Mouse (Mus musculus): ENCODE results near the gene Umad1. TPM values are rescaled to one million over a fixed set of nuclear protein-coding genes. Genes with fewer than 3 reads are reported as not detected.

The Umad1 gene
- total RNA-seq, 2 experiments from 2014 or later: 12.5 to 13.6 TPM

GRCm38 (mm10) chr6:8416802-8417569 lies 157.9 kb downstream of the Umad1 start:
- DNase-seq: no peak

GRCm38 (mm10) chr6:8419485-8420186 lies 160.5 kb downstream of the Umad1 start:
- peak in 1 of 2 experiments; percentile 33 for DNase-seq

GRCm38 (mm10) chr6:8420187-8420503 lies 161.1 kb downstream of the Umad1 start:
- no peak for DNase-seq

- no peak for DNase-seq
Measured at GRCm38 (mm10) chr6:8421421-8421820, 162.3 kb downstream of the Umad1 start.

- peak in 1 of 2 experiments; percentile 27 for DNase-seq
Measured at GRCm38 (mm10) chr6:8421959-8422581, 163.0 kb downstream of the Umad1 start.

GRCm38 (mm10) chr6:8423142-8423541 lies 164.1 kb downstream of the Umad1 start:
- no peak for DNase-seq

GRCm38 (mm10) chr6:8427692-8428091 lies 168.6 kb downstream of the Umad1 start:
- no peak for DNase-seq

- DNase-seq: no peak
Measured at GRCm38 (mm10) chr6:8430610-8431234, 171.6 kb downstream of the Umad1 start.

GRCm38 (mm10) chr6:8433179-8433578 lies 174.1 kb downstream of the Umad1 start:
- DNase-seq: no peak

GRCm38 (mm10) chr6:8437937-8438336 lies 178.8 kb downstream of the Umad1 start:
- no peak for DNase-seq

GRCm38 (mm10) chr6:8441814-8442213 lies 182.7 kb downstream of the Umad1 start:
- no peak for DNase-seq

GRCm38 (mm10) chr6:8446786-8447185 lies 187.7 kb downstream of the Umad1 start:
- peak; percentile 63 to 81 for DNase-seq

- DNase-seq: no peak
Measured at GRCm38 (mm10) chr6:8455599-8455998, 196.5 kb downstream of the Umad1 start.

- DNase-seq: no peak
Measured at GRCm38 (mm10) chr6:8458596-8458995, 199.5 kb downstream of the Umad1 start.

- DNase-seq: no peak
Measured at GRCm38 (mm10) chr6:8462447-8462846, 203.4 kb downstream of the Umad1 start.

GRCm38 (mm10) chr6:8465388-8465787 lies 206.3 kb downstream of the Umad1 start:
- no peak for DNase-seq

- no peak for DNase-seq
Measured at GRCm38 (mm10) chr6:8465985-8466384, 206.9 kb downstream of the Umad1 start.

GRCm38 (mm10) chr6:8467667-8468337 lies 208.7 kb downstream of the Umad1 start:
- no peak for DNase-seq

- DNase-seq: peak in 1 of 2 experiments; percentile 13
Measured at GRCm38 (mm10) chr6:8469918-8470317, 210.8 kb downstream of the Umad1 start.

- DNase-seq: peak in 1 of 2 experiments; percentile 8
Measured at GRCm38 (mm10) chr6:8472125-8472524, 213.0 kb downstream of the Umad1 start.

GRCm38 (mm10) chr6:8472915-8473314 lies 213.8 kb downstream of the Umad1 start:
- DNase-seq: peak; percentile 55 to 75

- peak; percentile 43 to 62 for DNase-seq
Measured at GRCm38 (mm10) chr6:8473498-8473897, 214.4 kb downstream of the Umad1 start.

All from heart, adult 18-20 months (tissue).